ENCODE assay signal across 30 mouse cellular contexts in the genomic region with DNA sequence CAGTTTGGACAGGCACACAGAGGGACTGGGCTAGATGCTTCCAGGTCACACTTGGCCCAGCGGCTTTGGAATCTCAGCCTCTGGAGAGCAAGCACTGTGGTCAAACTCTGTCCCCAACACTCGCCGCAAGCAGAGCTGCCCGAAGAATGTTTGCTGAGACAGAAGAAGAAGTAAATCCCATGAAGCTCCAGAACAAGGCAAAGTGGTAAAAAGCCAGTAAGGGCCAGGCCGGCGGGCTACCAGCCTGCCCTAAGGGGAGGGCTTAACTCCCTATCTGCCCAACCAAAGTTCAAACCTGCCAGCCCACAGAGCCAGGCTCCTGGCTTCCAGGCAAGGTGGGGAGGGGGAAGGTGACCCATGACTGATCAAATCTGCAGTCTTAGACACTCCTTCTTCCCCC. TPM values are rescaled to one million over a fixed set of nuclear protein-coding genes. Genes with fewer than 3 reads are reported as not detected.
DNase-seq lines count a peak whose midpoint lies in the region; ATAC-seq and TF ChIP-seq lines count a peak whose summit lies in the region.
"Had no signal": no experiment of that assay in that cellular context is flagged by ENCODE, and none has a peak within 500 bp of the region (broad histone marks: within the 10 kb centered on the region; RNA-seq: fewer than 3 reads in every experiment).

No protein-coding gene starts in this region.

- no peak overlapping the region for H3K4me3 ChIP-seq in kidney, embryonic 15.5 days (replicated peaks)
- no peak overlapping the region for H3K4me3 ChIP-seq in embryonic fibroblast, embryonic 13.5 days (ENCODE audit: insufficient read depth, low read length)
- H3K4me3 ChIP-seq: forebrain, embryonic 10.5 days; heart, embryonic 10.5 days; heart, embryonic 15.5 days; hindbrain, embryonic 13.5 days; midbrain, embryonic 13.5 days; neural tube, embryonic 15.5 days had no signal

- H3K27me3 ChIP-seq in kidney, embryonic 15.5 days: no peaks in the 10 kb centered on the region
- H3K27me3 ChIP-seq: heart, embryonic 15.5 days; hindbrain, embryonic 13.5 days; midbrain, embryonic 13.5 days; neural tube, embryonic 15.5 days had no signal

- no peak overlapping the region for H3K27ac ChIP-seq in kidney, embryonic 15.5 days
- H3K27ac ChIP-seq in embryonic fibroblast, embryonic 13.5 days (ENCODE audit: insufficient read depth, low read length): peak overlapping the region; percentile 58
- H3K27ac ChIP-seq: forebrain, embryonic 10.5 days; heart, embryonic 10.5 days; heart, embryonic 15.5 days; hindbrain, embryonic 13.5 days; liver, embryonic 14.5 days; macrophage; midbrain, embryonic 13.5 days; neural tube, embryonic 15.5 days had no signal

- peak; percentile 17 for DNase-seq in adrenal gland, postnatal 10 days
- DNase-seq in adrenal gland, adult 2 months: no peak
- peak; percentile 39 for DNase-seq in kidney, postnatal 10 days
- DNase-seq in Muller cell, postnatal 12 days (ENCODE audit: inconsistent ontology term): peak; percentile 35
- no peak for DNase-seq in B cell, adult 2 months
- no peak for DNase-seq in gastrocnemius, postnatal 10 days
- DNase-seq: adrenal gland, adult 8-10 months; cerebellum, adult 18-20 months; cerebellum, postnatal 10 days; heart, postnatal 4 days; layer of hippocampus, adult 9-11 months; liver; lung, adult 2 months; lung, postnatal 10 days; retina, postnatal 1 day; right cerebral cortex, postnatal 14 days had no signal

- no peak overlapping the region for H3K4me2 ChIP-seq in kidney, embryonic 15.5 days
- H3K4me2 ChIP-seq: heart, embryonic 15.5 days; hindbrain, embryonic 13.5 days; midbrain, embryonic 13.5 days; neural tube, embryonic 15.5 days had no signal

- no peaks in the 10 kb centered on the region for H3K9me3 ChIP-seq in kidney, embryonic 15.5 days (replicated peaks)
- H3K9me3 ChIP-seq: forebrain, embryonic 10.5 days; heart, embryonic 10.5 days; heart, embryonic 15.5 days; hindbrain, embryonic 13.5 days; midbrain, embryonic 13.5 days; neural tube, embryonic 15.5 days had no signal

- no peak overlapping the region for H3K9ac ChIP-seq in kidney, embryonic 15.5 days
- H3K9ac ChIP-seq: heart, embryonic 15.5 days; hindbrain, embryonic 13.5 days; liver, embryonic 14.5 days; midbrain, embryonic 13.5 days; neural tube, embryonic 15.5 days had no signal

- H3K36me3 ChIP-seq in kidney, embryonic 15.5 days: no peaks in the 10 kb centered on the region
- H3K36me3 ChIP-seq: forebrain, embryonic 10.5 days; heart, embryonic 10.5 days; heart, embryonic 15.5 days; hindbrain, embryonic 13.5 days; midbrain, embryonic 13.5 days; neural tube, embryonic 15.5 days had no signal

- TF ChIP-seq CTCF in embryonic fibroblast, embryonic 13.5 days (IDR thresholded peaks at IDR 0.05; ENCODE audit: borderline replicate concordance, insufficient read depth, low read length): no peak

- no peak for TF ChIP-seq POLR2A in embryonic fibroblast, embryonic 13.5 days (IDR thresholded peaks at IDR 0.05; ENCODE audit: low read depth, low read length)

- WGBS in kidney, embryonic 15.5 days: 92% methylated on average over 6 of the region's 6 CpGs

- ATAC-seq in kidney, embryonic 15.5 days (replicated peaks; ENCODE audit: low FRiP score): no peak
- ATAC-seq: CD4-positive, CD25-positive, alpha-beta regulatory T cell, adult 4 months; forebrain, embryonic 16.5 days; intestine, embryonic 16.5 days; midbrain, embryonic 13.5 days had no signal

- peaks cover 19% of the 10 kb centered on the region for H3K4me1 ChIP-seq in kidney, embryonic 15.5 days
- peaks cover 3% of the 10 kb centered on the region; the same call in 1 of the 2 replicates for H3K4me1 ChIP-seq in embryonic fibroblast, embryonic 13.5 days (ENCODE audit: control insufficient read depth, insufficient read depth, low read length)
- H3K4me1 ChIP-seq: midbrain, embryonic 13.5 days had no signal

RNA-seq across cellular contexts. Expression of a gene that starts 52.2 kb away (rescaled TPM):
- 10 to 100 TPM; 22.6 to 40.1 TPM for total RNA-seq in adrenal gland, postnatal 10 days (2021)
- 10 to 100 TPM; 21.7 to 24.7 TPM for total RNA-seq in adrenal gland, adult 2 months (2021)
- polyA plus RNA-seq in adrenal gland, adult 2 months (2012; rRNA removed): 12.7 and 12.8 TPM in 2 replicates
- polyA plus RNA-seq in kidney, embryonic 15.5 days (2015; fragmentation: Nextera tagmentation; extraction: Ambion mirVana): 20.8 and 21.1 TPM in 2 replicates
- 28.7 and 33.4 TPM in 2 replicates for polyA plus RNA-seq in embryonic fibroblast, embryonic 13.5 days (2011; ENCODE audit: insufficient read length, low read depth, missing spikeins)
- total RNA-seq in gastrocnemius, postnatal 10 days (2021): 100 to 1,000 TPM; 111 to 132 TPM
- total RNA-seq: megakaryocyte-erythroid progenitor cell, adult 5-6 weeks had no signal

Comparison
In these comparisons a context has a peak if more than half of its experiments do, and no peak if none do; other contexts are left out.
1. DNase-seq: peak in adrenal gland, postnatal 10 days (single experiment), kidney, postnatal 10 days (single experiment) and Muller cell, postnatal 12 days (single experiment); none in adrenal gland, adult 2 months (single experiment), B cell, adult 2 months (0 of 2) and gastrocnemius, postnatal 10 days (single experiment).